Mouse (Mus musculus): ENCODE measurements around the gene Tmem147. TPM values are rescaled to one million over a fixed set of nuclear protein-coding genes. Genes with fewer than 3 reads are reported as not detected.

The Tmem147 gene
- 209 and 225 TPM in 2 replicates for polyA plus RNA-seq (2015; fragmentation: Nextera tagmentation; extraction: Ambion mirVana)

GRCm38 (mm10) chr7:30729396-30730063, at the start of gene Tmem147:
Tmem147 (minus strand) TSS chr7:30729540.
- peaks cover 18% of the 10 kb centered on the region for H3K4me1 ChIP-seq (ENCODE audit: insufficient read depth, low read length)
- peak within 1 kb of the TSS; percentile 87 for H3K9ac ChIP-seq (replicated peaks; ENCODE audit: low read length)
- WGBS: under 1% methylated on average over 60 of the region's 60 CpGs
- H3K27ac ChIP-seq (ENCODE audit: low read length): peak within 1 kb of the TSS; percentile 94
- ATAC-seq (ENCODE audit: low FRiP score, low TSS enrichment): peak; percentile 98
- H3K9me3 ChIP-seq (ENCODE audit: low read length): no peaks in the 10 kb centered on the region
- H3K27me3 ChIP-seq (ENCODE audit: insufficient read depth, low read length): no peaks in the 10 kb centered on the region
- H3K4me2 ChIP-seq (replicated peaks; ENCODE audit: low read depth, low read length): peak within 1 kb of the TSS; percentile 86
- H3K4me3 ChIP-seq (ENCODE audit: low read length): peak within 1 kb of the TSS; percentile 79
- H3K36me3 ChIP-seq (ENCODE audit: insufficient read depth, low read length): peaks cover 25% of the 10 kb centered on the region

- 92% methylated on average over 1 of the region's 1 CpGs for WGBS
- no peaks in the 10 kb centered on the region for H3K36me3 ChIP-seq (ENCODE audit: insufficient read depth, low read length)
- ATAC-seq (ENCODE audit: low FRiP score, low TSS enrichment): no peak
These were observed 48.6 kb upstream of the Tmem147 start for GRCm38 (mm10) chr7:30777911-30778310.

GRCm38 (mm10) chr7:30777081-30777579, 47.8 kb upstream of the Tmem147 start:
- Histone ChIP-seq H3K27me3 (ENCODE audit: insufficient read depth, low read length) (no peaks in the 10 kb centered on the region), H3K36me3 (ENCODE audit: insufficient read depth, low read length) (no peaks in the 10 kb centered on the region), H3K4me3 (ENCODE audit: low read length) (no peak overlapping the region), H3K4me2 (replicated peaks; ENCODE audit: low read depth, low read length) (no peak overlapping the region), H3K9me3 (ENCODE audit: low read length) (0 out of 2 replicates have a peak, but pooled peaks cover under 1% of the 10 kb centered on the region), H3K4me1 (ENCODE audit: insufficient read depth, low read length) (no peaks in the 10 kb centered on the region), H3K27ac (ENCODE audit: low read length) (no peak overlapping the region), H3K9ac (replicated peaks; ENCODE audit: low read length) (no peak overlapping the region)
- no peak for ATAC-seq (ENCODE audit: low FRiP score, low TSS enrichment)
- 59% methylated on average over 7 of the region's 7 CpGs for WGBS

More at GRCm38 (mm10) chr7:30777911-30778310, 48.6 kb upstream of the Tmem147 start:
- H3K9me3 ChIP-seq (ENCODE audit: low read length): no peaks in the 10 kb centered on the region
- no peak overlapping the region for H3K4me3 ChIP-seq (ENCODE audit: low read length)
- H3K27me3 ChIP-seq (ENCODE audit: insufficient read depth, low read length): no peaks in the 10 kb centered on the region
- no peaks in the 10 kb centered on the region for H3K4me1 ChIP-seq (ENCODE audit: insufficient read depth, low read length)
- H3K27ac ChIP-seq (ENCODE audit: low read length): no peak overlapping the region
- H3K9ac ChIP-seq (replicated peaks; ENCODE audit: low read length): no peak overlapping the region
- H3K4me2 ChIP-seq (replicated peaks; ENCODE audit: low read depth, low read length): no peak overlapping the region

GRCm38 (mm10) chr7:30776104-30776503, 46.8 kb upstream of the Tmem147 start:
- Histone ChIP-seq H3K4me2 (replicated peaks; ENCODE audit: low read depth, low read length) (no peak overlapping the region), H3K4me1 (ENCODE audit: insufficient read depth, low read length) (no peaks in the 10 kb centered on the region), H3K36me3 (ENCODE audit: insufficient read depth, low read length) (no peaks in the 10 kb centered on the region), H3K4me3 (ENCODE audit: low read length) (no peak overlapping the region), H3K27ac (ENCODE audit: low read length) (no peak overlapping the region), H3K9ac (replicated peaks; ENCODE audit: low read length) (no peak overlapping the region), H3K27me3 (ENCODE audit: insufficient read depth, low read length) (no peaks in the 10 kb centered on the region), H3K9me3 (ENCODE audit: low read length) (peaks cover 7% of the 10 kb centered on the region; the same call in 1 of the 2 replicates)
- ATAC-seq (ENCODE audit: low FRiP score, low TSS enrichment): no peak
- WGBS: 84% methylated on average over 9 of the region's 9 CpGs

GRCm38 (mm10) chr7:30769236-30769635, 39.9 kb upstream of the Tmem147 start:
- Histone ChIP-seq H3K9me3 (ENCODE audit: low read length) (peaks cover 7% of the 10 kb centered on the region; the same call in 1 of the 2 replicates), H3K4me1 (ENCODE audit: insufficient read depth, low read length) (no peaks in the 10 kb centered on the region), H3K4me3 (ENCODE audit: low read length) (no peak overlapping the region), H3K27me3 (ENCODE audit: insufficient read depth, low read length) (no peaks in the 10 kb centered on the region), H3K27ac (ENCODE audit: low read length) (no peak overlapping the region), H3K4me2 (replicated peaks; ENCODE audit: low read depth, low read length) (no peak overlapping the region), H3K36me3 (ENCODE audit: insufficient read depth, low read length) (no peaks in the 10 kb centered on the region), H3K9ac (replicated peaks; ENCODE audit: low read length) (no peak overlapping the region)
- 39% methylated on average over 9 of the region's 9 CpGs for WGBS
- 0 out of 2 replicates have a peak, but pooled peaks have one; percentile 59 for ATAC-seq (ENCODE audit: low FRiP score, low TSS enrichment)

GRCm38 (mm10) chr7:30766408-30766807, 37.1 kb upstream of the Tmem147 start:
- no peak overlapping the region for H3K9ac ChIP-seq (replicated peaks; ENCODE audit: low read length)
- no peaks in the 10 kb centered on the region for H3K9me3 ChIP-seq (ENCODE audit: low read length)
- H3K27ac ChIP-seq (ENCODE audit: low read length): no peak overlapping the region
- ATAC-seq (ENCODE audit: low FRiP score, low TSS enrichment): no peak
- H3K4me1 ChIP-seq (ENCODE audit: insufficient read depth, low read length): no peaks in the 10 kb centered on the region
- no peak overlapping the region for H3K4me3 ChIP-seq (ENCODE audit: low read length)
- no peak overlapping the region for H3K4me2 ChIP-seq (replicated peaks; ENCODE audit: low read depth, low read length)
- H3K27me3 ChIP-seq (ENCODE audit: insufficient read depth, low read length): no peaks in the 10 kb centered on the region
- H3K36me3 ChIP-seq (ENCODE audit: insufficient read depth, low read length): no peaks in the 10 kb centered on the region
- WGBS: 89% methylated on average over 4 of the region's 4 CpGs

- Histone ChIP-seq H3K4me1 (ENCODE audit: insufficient read depth, low read length) (no peaks in the 10 kb centered on the region), H3K27ac (ENCODE audit: low read length) (no peak overlapping the region), H3K4me2 (replicated peaks; ENCODE audit: low read depth, low read length) (no peak overlapping the region), H3K27me3 (ENCODE audit: insufficient read depth, low read length) (no peaks in the 10 kb centered on the region), H3K4me3 (ENCODE audit: low read length) (no peak overlapping the region), H3K36me3 (ENCODE audit: insufficient read depth, low read length) (no peaks in the 10 kb centered on the region), H3K9ac (replicated peaks; ENCODE audit: low read length) (no peak overlapping the region), H3K9me3 (ENCODE audit: low read length) (no peaks in the 10 kb centered on the region)
- ATAC-seq (ENCODE audit: low FRiP score, low TSS enrichment): no peak
- 52% methylated on average over 11 of the region's 11 CpGs for WGBS
These were observed 35.8 kb upstream of the Tmem147 start for GRCm38 (mm10) chr7:30765173-30765572.

- no peak within 1 kb of the TSS for H3K9ac ChIP-seq (replicated peaks; ENCODE audit: low read length)
- no peaks in the 10 kb centered on the region for H3K27me3 ChIP-seq (ENCODE audit: insufficient read depth, low read length)
- ATAC-seq (ENCODE audit: low FRiP score, low TSS enrichment): no peak
- H3K36me3 ChIP-seq (ENCODE audit: insufficient read depth, low read length): no peaks in the 10 kb centered on the region
- no peaks in the 10 kb centered on the region for H3K4me1 ChIP-seq (ENCODE audit: insufficient read depth, low read length)
- H3K4me3 ChIP-seq (ENCODE audit: low read length): no peak within 1 kb of the TSS
- H3K9me3 ChIP-seq (ENCODE audit: low read length): no peaks in the 10 kb centered on the region
- H3K27ac ChIP-seq (ENCODE audit: low read length): no peak within 1 kb of the TSS
- no peak within 1 kb of the TSS for H3K4me2 ChIP-seq (replicated peaks; ENCODE audit: low read depth, low read length)
- 31% methylated on average over 5 of the region's 5 CpGs for WGBS
These were observed 34.1 kb upstream of the Tmem147 start, which contains the start of gene Dmkn for GRCm38 (mm10) chr7:30763456-30763855. Dmkn (plus strand) TSS chr7:30763756.

- Histone ChIP-seq H3K36me3 (ENCODE audit: insufficient read depth, low read length) (no peaks in the 10 kb centered on the region), H3K27ac (ENCODE audit: low read length) (no peak overlapping the region), H3K27me3 (ENCODE audit: insufficient read depth, low read length) (no peaks in the 10 kb centered on the region), H3K4me1 (ENCODE audit: insufficient read depth, low read length) (no peaks in the 10 kb centered on the region), H3K4me3 (ENCODE audit: low read length) (no peak overlapping the region), H3K9me3 (ENCODE audit: low read length) (no peaks in the 10 kb centered on the region), H3K4me2 (replicated peaks; ENCODE audit: low read depth, low read length) (no peak overlapping the region), H3K9ac (replicated peaks; ENCODE audit: low read length) (no peak overlapping the region)
- 72% methylated on average over 4 of the region's 4 CpGs for WGBS
- no peak for ATAC-seq (ENCODE audit: low FRiP score, low TSS enrichment)
These were observed 32.5 kb upstream of the Tmem147 start for GRCm38 (mm10) chr7:30761769-30762352.

GRCm38 (mm10) chr7:30758853-30759252, 29.5 kb upstream of the Tmem147 start:
- WGBS: 30% methylated on average over 4 of the region's 4 CpGs
- H3K4me3 ChIP-seq (ENCODE audit: low read length): no peak overlapping the region
- H3K36me3 ChIP-seq (ENCODE audit: insufficient read depth, low read length): peaks cover 10% of the 10 kb centered on the region
- no peak overlapping the region for H3K9ac ChIP-seq (replicated peaks; ENCODE audit: low read length)
- H3K27me3 ChIP-seq (ENCODE audit: insufficient read depth, low read length): no peaks in the 10 kb centered on the region
- no peak overlapping the region for H3K4me2 ChIP-seq (replicated peaks; ENCODE audit: low read depth, low read length)
- H3K4me1 ChIP-seq (ENCODE audit: insufficient read depth, low read length): no peaks in the 10 kb centered on the region
- peak; percentile 59; the same call in 1 of the 2 replicates for ATAC-seq (ENCODE audit: low FRiP score, low TSS enrichment)
- peaks cover 12% of the 10 kb centered on the region for H3K9me3 ChIP-seq (ENCODE audit: low read length)
- no peak overlapping the region for H3K27ac ChIP-seq (ENCODE audit: low read length)
